Mouse (Mus musculus) lung, postnatal 4 days (tissue): Measurements from ENCODE around the gene Tmem59.

Source experiments
- DNase-seq, 2 experiments: peaks; one replicate each; pipeline ENCODE4 v3.0.0; 2021

Gene Tmem59

DNA sequence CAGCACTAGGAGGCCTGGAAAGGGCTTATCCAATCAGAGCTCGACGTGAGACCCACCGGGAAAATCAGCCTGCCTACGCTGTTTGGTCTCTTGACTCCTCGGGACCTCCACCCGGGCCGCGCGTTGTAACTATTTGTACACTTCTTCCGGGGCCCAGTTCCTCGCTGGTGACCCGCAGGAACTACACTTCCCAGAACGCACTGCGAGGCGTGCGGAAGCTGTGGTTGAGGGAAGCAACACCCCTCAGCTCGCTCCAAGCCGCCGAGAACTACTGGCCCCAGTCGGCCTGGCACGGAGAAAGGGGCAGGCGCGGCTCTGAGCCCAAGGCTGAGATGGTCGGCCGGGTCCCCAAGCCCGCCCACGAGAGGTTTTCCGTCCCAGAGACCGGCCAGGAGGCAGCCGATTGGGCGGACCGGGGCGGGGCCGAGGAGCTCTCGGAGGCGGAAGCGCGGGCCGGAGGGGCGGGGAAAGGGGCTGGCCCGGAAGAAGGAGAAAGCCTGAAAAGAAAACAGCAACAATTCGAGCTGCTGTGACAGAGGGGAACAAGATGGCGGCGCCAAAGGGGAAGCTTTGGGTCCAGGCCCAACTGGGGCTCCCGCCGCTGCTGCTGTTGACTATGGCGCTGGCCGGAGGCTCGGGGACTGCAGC, at the start of gene Tmem59:
Tmem59 (plus strand) TSS at position 218 of the 648 bp plus-strand sequence.
- peak; percentile 98 to 100 for DNase-seq

DNA sequence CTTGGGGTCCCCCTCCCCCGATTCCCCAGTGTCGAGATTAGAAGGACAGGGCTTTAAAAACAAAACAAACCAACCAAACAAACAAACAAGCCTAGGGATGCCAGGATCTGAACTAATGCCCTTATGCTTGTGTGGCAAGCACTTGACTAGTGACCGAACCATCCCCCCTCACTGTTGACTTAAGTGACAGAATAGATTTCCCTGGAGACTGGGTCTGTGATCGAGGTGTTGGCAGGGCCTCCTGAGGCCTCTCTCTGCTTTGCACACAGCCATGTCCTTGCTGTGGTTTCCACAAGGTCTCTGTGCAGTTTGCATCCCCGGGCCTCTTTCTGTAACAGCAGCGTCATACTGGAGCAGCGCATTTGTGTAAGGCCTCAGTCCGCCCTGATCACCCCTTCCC, 48.8 kb upstream of the Tmem59 start:
- DNase-seq: no peak

DNA sequence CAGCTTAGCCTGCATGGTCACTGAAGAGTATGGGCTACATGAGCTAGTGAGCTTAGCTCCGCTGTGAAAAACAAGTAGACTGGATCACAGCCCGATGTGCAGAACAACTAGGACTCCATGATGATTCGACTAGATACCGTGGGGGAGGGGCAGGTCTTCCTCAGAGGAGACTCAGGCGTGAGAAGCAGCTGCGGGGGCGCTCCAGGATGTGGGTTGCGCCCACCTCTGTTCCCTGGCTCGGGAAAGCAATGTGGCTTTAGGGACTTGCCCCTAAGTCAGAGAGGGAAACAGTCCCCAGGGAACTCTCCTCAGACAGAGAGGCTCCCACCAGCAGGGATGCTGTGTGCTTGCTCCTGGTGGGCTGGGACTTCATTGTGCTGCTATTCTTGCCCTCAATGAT, 47.7 kb upstream of the Tmem59 start:
- no peak for DNase-seq

DNA sequence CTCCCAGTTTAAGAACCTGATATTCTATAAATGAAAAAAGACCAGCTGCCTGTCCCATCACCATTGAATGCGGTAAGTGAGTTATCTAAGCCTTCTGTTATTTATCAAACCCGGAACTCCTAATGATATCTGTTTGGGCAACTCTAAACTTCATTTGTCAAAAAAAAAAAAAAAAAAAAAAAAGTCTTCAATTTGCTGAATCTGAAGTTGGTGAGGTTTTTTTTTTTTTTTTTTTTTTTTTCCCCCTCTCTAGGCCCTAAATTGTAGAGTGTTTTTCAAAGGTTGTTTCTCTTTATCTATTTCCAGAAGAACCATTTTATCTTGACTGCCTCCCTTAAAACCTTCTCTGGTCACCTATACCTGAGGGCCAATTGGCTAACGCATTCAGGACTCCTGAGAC, 43.3 kb upstream of the Tmem59 start:
- no peak for DNase-seq

DNA sequence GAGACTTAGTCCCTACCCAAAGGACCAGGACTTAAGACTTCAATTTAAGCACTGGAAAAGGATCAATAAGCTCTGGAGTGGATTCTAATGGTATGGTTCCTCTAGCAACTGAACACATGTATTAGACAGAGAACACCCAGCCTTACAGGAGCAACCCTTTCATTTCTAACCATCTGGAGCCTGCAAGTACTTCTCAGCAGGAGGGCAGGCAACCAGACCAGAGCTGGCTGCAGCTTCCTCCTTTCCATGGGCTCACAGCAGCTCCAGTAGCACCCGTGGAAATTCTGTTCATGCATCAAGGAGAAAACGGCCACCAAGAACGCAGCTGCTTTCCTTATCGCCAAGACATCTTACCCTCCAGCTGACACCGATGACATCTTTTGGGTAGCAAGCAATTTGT, 42.5 kb upstream of the Tmem59 start:
- DNase-seq: no peak

DNA sequence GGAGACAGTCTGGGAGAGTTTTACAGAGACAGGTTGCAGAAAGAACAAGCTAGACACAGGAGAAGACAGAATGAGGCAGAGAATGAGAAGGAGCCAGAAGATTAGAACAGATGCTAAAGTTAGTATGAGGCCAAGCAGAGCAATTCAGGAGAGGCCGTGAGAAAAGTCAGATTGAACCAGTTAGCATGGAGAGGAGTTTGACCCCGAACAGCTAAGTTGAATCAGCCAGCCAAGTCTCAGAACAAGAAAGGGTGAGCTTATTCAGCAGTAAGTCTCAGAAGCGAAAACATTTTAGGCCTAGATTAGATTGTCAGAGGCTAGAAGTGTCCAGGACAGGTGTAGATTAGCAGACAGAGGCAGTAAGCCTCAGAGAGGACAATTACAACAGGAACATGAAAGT, 41.7 kb upstream of the Tmem59 start:
- DNase-seq: no peak

DNA sequence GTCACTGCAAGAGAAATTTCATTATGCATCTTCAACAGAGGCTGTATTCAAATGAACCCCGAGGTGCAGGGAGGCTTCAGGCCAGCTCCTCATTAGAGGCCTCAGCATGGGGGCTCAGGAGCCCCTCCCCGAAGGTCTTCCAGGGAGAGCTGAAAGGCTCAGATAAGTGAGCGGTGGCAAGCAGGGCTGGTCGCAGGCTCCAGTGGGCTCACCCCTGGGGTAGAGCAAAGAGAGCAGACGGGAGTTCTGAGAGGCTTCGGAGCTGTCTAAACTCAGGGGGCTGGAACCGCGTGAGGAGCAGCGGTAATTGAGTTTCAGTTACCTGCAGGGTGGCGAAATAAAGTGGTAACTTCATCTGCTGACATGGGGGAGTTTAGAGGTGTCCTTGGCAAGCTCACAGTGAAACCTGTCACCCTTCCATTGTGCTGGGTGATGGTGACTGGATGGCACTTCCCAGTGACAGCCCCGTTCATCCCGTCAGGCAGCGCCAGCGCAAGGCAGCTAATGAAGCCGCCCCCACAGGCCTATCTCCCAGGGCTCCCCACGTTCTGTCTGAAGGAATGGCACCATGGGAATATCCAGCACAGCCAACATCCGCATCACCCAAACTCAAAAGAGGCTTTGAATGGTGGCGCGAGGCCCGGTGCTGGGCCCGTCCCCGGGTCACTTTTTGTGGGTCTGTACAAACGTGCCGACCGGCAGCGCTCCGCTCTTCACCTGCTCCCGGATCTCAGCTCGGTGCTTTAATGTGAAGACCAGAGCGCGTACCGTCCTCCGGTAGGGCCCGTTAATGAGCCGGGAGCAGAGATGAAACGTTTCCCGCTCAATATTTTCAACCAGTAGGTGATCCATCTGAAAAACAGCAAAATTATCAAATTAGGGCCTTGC, 39.0 kb upstream of the Tmem59 start:
- peak in 1 of 2 experiments; percentile 5 for DNase-seq

DNA sequence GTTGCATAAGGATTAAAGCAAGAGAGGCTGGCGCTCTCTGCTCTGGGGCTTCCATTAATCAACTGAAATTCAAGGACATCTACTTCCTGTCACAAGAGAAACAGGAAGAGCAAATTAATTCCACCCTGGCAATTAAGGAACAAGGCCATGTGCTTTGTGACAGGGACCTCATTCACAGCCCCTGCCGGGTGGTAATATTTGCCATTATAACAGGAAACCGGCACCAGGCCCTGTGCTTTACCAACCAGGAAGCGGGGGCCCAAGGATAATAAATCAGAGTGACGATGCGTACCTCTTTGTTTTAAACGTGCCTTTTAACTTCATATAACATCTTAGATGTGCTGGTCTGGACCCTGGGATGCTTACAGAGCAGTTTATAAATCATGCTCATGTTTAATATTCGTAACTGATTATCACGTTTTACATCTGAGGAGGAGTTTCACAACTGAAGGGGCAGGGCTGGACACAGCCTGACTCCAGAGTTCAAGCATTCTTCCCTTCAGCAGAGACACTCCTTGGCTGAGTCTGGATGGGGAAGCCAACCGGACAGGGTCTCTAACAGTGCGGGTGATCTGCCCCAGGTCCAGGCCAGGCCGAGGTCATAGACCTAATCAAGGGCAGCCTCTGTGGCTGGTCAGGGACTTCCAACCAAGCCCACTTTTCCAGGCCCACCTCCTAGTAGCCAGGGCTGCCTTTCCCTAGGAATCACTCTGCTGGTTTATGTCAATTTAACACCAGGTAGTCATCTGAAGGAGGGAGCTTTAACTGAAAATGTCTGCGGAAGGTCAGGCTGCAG, 38.2 kb upstream of the Tmem59 start:
- peak; percentile 24 to 51 for DNase-seq

DNA sequence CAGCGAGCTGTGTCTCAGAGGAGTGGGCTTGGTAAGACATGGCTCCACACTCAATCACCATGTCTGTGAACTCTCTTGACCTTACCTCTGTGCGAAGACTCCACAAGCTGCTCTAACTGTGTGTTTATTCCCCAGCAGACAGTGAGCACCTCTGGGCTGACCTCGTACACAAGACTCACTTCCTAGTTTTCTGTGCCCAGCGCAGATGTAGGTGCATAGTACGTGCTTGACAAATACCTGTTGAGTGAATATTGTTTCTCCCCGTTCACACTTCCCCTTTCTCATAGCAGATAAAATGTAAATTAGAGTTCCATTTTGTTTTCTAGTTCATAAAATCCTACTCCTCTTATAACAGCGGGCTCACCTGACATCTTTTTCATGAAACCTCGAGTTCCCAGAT, 34.7 kb upstream of the Tmem59 start:
- DNase-seq: no peak

DNA sequence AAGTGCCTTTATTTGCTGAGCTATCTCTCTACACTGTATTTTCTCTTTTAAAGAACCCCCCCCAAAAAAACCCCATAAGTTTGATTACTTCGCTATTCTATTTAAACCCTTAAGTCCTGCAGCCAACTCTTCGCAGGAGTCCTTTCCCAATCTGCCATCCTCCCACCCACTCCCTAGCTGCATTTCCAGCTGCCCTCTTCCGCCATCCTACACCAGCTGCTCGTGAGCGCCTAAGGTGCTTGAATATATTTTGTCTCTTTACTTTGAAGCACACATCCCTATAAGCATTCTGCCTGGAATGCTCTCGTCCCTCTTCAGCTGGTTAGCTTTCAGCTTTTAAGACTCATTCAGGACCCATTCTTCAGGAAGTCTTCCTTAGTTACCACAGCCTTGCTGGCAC, 27.2 kb upstream of the Tmem59 start:
- no peak for DNase-seq

DNA sequence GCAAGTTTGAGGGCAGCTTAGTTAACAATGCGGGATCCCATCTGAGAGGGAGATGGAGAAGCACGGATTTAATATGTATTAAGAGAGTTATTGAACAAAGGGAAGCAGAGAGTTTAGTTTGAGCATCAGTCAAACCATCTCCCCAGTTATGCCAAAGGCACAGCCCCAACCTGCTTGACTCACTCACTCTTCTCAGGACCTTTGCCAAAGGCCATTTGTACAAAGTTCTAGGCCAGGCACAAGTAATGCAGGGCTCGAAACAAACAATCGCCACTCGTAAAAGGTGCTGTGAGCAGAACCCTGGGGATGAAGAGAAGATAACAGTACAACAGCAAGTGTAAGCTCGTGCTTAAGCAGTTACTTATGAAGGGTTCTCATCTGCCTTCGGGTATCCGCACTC, 25.6 kb upstream of the Tmem59 start:
- no peak for DNase-seq

DNA sequence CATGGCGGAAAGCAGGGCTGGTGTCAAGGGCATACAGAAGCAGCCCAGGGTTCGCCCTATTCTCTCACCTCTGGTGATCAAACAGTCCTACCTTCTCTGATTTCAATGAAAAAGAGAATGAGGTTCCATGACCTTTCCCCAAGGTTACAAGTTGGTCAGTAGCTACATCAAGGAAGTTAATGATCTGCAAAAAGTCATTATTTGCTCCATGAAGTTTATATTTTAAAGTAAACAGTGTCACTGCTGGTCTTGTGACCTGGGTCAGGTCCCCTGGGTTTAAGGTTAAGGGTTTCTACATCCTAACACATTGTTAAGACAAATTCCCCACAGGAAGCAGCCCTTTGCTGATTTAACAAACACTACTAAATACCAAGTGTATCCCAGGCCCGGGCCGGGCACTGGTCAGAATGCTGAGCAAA, 21.2 kb upstream of the Tmem59 start:
- no peak for DNase-seq

DNA sequence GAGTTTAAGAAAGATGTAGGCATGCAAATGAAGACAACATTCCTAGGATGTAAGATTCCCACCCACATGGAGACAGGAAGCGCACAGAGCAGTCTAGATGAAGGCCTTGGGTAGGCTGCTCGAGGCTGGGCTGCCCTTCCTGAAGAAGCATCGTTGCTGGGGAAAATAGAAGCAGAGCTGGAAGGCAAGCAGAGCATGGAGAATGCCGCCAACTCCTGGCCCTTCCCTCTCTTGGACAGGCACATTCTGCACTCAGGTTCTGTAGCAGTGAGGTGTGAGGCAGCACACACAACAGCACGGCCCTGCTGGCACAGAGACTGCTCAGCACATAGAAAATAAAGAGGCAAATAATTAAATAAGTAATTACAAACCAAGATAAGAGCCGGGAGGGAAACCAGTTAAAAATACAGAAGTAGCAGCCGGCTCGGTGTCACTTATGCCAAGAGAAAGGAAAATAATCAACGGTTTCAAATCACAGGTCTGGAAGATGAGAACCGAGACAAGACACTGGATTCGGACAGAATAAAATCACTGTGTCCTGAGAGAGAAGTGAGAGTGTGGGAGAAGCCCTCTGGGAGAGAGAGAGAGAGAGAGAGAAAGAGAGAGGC, 18.9 kb upstream of the Tmem59 start:
- no peak for DNase-seq

DNA sequence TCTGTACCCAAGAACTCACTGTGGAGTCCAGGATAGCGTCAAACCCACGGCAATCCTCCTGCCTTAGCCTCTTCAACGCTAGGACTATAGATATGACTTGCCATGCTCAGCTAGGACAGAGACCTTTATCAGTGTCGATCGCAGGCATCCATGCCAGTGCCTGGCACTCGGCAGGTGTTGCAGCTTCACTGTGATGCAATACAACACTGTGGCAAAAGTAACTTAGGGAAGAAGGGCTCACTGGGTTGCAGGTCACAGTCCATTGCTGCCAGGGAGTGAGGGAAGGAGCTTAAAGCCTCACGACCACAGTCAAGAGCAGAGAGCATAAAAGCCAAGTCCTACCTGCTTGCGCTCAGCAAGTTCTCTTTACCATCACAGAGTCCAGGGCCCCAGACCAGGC, 18.0 kb upstream of the Tmem59 start:
- no peak for DNase-seq

DNA sequence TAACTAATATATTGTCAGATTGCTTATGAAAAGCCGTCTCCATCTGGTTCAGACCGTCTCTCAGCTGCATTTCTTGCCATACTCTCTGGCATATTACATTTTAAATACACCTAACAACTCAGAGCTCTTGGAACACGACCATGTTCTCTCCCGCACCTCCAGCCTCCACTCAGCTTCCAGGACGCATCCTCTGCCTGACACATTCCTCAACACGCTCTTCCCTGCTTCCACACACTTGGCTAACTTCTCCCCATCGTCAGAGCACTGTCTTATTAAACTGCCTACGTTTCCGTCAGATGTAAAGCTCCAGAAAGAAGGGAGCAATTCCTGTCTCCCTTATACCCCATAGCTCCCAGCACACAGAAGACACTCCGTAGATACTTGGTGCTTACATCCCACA, 14.9 kb upstream of the Tmem59 start:
- DNase-seq: no peak

DNA sequence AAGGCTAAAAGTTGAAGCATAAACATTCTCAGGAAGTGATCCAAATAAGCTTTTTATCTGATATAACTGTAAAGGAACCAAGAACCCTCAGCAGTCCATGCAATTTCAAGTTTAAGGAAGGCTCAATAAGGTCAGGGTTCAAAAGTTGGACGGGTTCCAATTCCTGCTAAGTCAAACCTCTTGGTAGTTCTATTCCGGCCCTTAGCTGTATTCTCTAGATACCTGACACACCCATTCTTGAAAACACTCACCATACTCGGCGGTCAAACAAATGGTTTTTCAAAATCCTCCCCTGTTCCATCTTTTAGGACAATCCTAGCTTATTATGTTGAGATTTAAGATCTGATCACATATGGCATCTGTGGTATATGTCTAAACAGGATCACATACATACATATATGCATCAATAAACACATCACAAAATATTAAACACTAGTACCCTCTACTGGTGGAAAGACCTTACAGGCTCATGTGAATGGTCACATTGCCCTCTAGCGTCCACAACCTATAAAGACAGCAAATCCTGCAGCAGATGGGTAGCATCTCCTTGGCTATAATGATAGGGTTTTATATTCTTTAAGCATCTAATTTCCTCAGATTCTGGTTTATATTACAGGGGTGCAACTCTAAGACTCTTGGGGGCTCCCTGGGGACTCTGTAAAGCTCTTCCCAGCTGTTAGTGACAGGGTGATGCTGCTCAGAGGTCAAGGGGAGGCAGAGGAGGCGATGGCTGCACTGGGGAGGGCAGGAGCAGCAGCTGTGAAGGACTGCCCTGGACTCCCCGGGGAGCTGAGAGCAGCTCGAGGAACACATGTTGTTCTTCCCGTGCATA, 14.2 kb upstream of the Tmem59 start:
- peak; percentile 62 to 79 for DNase-seq

DNA sequence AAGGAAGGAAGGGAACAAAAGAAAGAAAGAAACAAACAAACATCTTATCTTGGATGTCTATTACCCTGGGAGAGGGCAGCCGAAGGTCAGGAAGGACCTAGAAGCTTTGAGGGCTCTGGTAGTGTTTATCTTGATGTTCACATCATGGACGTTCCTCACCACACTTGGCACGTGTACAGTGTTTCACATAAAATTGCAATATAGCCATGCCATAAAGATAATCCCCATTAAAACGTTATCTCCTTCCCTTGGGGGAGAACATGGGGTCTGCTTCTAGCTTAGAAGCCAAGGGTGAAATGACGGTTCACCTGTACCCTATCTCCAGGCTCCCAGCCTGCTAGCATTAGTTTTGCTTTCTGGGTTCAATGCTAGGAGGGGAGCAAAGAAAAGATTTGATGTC, 11.5 kb upstream of the Tmem59 start:
- no peak for DNase-seq

DNA sequence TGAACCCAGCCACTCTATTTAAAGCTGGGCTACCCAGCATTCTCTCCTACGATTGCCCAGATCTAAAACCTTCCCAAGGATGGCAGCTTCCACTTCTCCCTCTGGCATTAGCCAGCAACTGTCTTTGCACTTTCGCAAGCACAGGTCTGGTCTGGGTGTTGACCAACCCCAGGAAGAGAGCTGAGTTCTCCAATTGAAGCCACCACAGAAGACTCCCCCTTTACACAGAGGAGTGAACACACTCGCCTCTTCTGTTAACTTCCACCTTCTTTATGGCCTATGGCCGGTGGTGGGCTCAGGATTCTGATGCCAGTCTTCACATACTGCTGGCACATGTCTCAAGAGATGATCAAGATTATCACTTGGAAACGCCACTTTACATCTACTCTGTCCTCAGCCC, 10.4 kb upstream of the Tmem59 start:
- peak in 1 of 2 experiments; percentile 27 for DNase-seq

DNA sequence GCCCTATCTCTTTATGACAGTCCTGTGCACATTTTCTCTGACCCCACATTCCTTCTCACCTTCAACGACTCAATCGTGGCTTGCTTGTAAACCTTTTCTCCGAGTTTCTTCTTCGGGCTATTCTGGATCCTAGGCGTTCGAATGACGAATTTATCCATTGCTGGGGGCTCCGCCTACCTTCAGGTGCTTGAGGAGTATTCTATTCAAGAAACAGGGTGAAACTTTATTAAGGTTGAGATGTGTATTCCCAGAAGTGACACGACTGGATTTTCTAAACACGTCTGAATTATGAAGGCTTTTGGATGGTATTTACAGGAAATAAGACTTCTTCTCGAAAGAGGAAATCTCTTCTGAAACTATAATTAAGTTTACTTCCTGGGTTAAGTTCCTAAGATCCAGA, 693 bp upstream of the Tmem59 start:
- DNase-seq: no peak

DNA sequence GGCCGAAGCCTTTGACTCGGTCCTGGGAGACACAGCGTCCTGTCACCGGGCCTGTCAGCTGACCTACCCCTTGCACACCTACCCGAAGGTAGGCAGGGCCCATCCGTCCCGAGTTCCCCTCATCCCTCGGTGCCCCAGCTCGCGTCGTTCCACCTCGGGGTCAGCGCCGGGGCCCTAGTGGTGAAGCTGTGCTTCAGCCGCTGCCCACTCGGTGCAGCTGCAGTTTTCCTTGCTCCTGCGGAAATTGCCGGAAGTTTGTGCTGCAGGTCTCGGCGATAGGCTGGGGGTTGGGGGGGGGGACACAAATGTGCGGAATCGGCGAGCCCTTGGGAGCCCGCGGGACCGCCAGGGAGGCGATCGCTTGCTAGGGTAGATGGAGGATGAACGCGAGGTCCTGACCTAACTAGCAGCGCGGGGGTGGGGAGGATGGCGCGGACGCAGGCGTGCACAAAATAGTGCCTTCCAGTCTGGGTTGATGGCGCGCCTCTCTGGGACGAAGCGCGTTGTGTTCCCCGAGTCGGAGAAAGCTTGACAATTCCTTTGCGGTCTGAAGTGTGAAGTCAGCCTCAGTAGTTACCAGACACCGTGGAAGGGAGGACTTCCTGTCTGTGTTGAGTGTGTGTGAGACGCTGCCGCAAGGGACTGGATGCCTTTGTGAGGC, 761 bp downstream of the Tmem59 start, which contains the start of gene Tceanc2:
Tceanc2 (minus strand) TSS at position 287 of the 661 bp plus-strand sequence.
- DNase-seq: peak; percentile 58 to 61

DNA sequence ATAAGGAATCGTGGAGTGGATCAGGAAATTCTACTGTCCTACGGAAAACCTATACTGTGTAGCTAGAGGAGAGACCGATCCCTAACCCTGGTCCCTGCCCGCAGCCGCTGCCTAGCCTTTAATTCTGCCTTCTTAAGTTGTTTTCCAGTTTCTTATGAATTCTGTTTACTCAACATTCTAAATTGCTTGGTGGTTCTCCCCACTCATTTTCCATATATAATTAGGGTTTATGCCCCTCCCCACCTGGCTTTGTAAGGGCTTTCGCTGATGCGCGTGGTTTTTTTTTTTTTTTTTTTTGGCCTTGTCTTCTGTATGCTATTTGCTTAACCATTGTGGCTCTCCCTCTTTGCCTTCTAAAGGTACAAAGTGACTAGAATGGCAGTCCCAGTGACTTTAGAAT, 1.4 kb downstream of the Tmem59 start:
- no peak for DNase-seq

DNA sequence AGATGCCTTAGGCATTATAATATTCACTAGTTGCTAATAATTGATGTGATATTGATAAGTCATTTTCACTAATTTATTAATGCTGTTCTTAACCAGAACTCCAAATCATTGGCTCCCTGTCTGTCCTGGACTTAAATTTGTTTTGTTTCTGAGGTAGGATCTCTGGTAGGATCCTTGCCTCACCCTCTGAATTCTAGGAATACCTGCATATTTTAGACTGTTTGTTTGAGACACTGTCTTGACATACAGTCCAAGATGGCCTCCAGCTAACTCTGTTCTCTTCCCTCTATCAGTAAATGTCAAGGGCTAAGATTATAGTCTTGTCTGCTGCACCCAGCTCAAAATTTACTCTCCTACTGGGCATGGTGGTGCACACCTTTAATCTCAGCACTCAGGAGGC, 2.5 kb downstream of the Tmem59 start:
- DNase-seq: no peak
